Mouse (Mus musculus): Measurements from ENCODE around the gene Taf1. TPM values are rescaled to one million over a fixed set of nuclear protein-coding genes. Genes with fewer than 3 reads are reported as not detected.
"Not testable (repeated sequence)": the region's sequence is repeated elsewhere in the genome, so short reads cannot be mapped to it uniquely, and the experiment has no call there.

The Taf1 gene
- 20.4 and 21.8 TPM in 2 replicates for polyA plus RNA-seq (2014; fragmentation: Nextera tagmentation; extraction: Ambion mirVana)

DNA sequence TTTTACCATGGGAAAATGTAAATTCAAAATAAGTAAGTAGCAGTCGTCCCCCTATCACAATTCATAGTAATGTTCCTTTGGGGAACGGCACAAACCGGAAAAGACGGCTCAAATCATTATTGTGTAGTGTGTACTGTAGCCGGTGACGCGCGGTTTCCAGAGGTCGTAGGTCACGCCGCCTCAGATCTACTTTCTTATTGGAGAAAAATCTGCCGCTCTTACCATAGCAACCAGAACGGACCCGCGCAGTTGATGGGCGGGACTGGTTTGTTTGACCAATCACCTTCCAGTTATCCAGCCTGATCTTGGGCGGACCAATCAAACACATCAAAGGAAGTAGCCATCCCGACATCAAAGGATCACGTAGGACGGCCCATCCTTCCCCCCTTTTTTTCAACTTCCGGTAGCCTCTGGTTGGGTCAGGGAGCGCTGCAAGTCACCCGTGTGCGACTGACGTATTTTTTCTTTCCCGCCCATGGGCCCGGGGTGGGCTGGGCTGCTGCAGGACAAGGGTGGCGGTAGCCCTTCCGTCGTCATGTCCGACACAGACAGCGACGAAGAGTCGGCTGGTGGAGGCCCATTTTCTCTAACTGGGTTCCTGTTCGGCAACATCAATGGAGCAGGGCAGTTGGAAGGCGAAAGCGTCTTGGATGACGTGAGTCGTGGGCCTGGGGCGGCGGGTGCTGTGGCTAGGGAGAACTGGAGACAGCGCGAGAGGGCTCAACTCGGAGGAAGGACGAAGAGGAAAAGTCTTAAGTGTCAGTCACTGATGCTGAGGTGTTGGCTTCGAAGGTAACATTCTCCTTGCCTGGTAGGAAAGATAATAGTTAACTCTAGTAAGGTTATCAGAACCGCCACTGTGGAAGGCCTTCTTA lies at the start of gene Taf1:
Gene Taf1, plus strand, starts transcription at position 388 of the 875 bp plus-strand sequence.
- H3K9ac ChIP-seq (replicated peaks; ENCODE audit: low read length), result peak within 1 kb of the TSS; percentile 57
- peak; percentile 93 for DNase-seq (ENCODE audit: low spot score)
- peak; percentile 100 for ATAC-seq (replicated peaks; ENCODE audit: insufficient number of reproducible peaks, low FRiP score, low TSS enrichment, low read depth)
- no peaks in the 10 kb centered on the region for H3K9me3 ChIP-seq (replicated peaks; ENCODE audit: control insufficient read depth, low read length)
- no peaks in the 10 kb centered on the region for H3K4me1 ChIP-seq (ENCODE audit: control insufficient read depth, insufficient read depth, low read length)
- H3K4me3 ChIP-seq (ENCODE audit: low read depth, low read length), result peak within 1 kb of the TSS; percentile 53
- H3K4me2 ChIP-seq (ENCODE audit: low read depth, low read length), result peak within 1 kb of the TSS; percentile 43
- no peaks in the 10 kb centered on the region for H3K27me3 ChIP-seq (ENCODE audit: control insufficient read depth, insufficient read depth, low read length)
- H3K36me3 ChIP-seq (replicated peaks; ENCODE audit: control insufficient read depth, insufficient read depth, low read depth, low read length), result no peaks in the 10 kb centered on the region
- 16% methylated on average over 47 of the region's 47 CpGs for WGBS
- H3K27ac ChIP-seq (replicated peaks; ENCODE audit: low read depth, low read length), result no peak within 1 kb of the TSS

- not testable (repeated sequence) for H3K4me3 ChIP-seq (ENCODE audit: low read depth, low read length); H3K27me3 ChIP-seq (ENCODE audit: control insufficient read depth, insufficient read depth, low read length); H3K4me2 ChIP-seq (ENCODE audit: low read depth, low read length); H3K36me3 ChIP-seq (replicated peaks; ENCODE audit: control insufficient read depth, insufficient read depth, low read depth, low read length); H3K9ac ChIP-seq (replicated peaks; ENCODE audit: low read length); H3K27ac ChIP-seq (replicated peaks; ENCODE audit: low read depth, low read length); H3K9me3 ChIP-seq (replicated peaks; ENCODE audit: control insufficient read depth, low read length); ATAC-seq (replicated peaks; ENCODE audit: insufficient number of reproducible peaks, low FRiP score, low TSS enrichment, low read depth); H3K4me1 ChIP-seq (ENCODE audit: control insufficient read depth, insufficient read depth, low read length)
- 23% methylated on average over 10 of the region's 12 CpGs for WGBS
- DNase-seq (ENCODE audit: low spot score), result peak; percentile 56
Measured at GRCm38 (mm10) chrX:101486487-101487152, 45.9 kb upstream of the Taf1 start.

- Histone ChIP-seq H3K4me1 (ENCODE audit: control insufficient read depth, insufficient read depth, low read length) (no peaks in the 10 kb centered on the region), H3K9me3 (replicated peaks; ENCODE audit: control insufficient read depth, low read length) (no peaks in the 10 kb centered on the region), H3K4me2 (ENCODE audit: low read depth, low read length) (no peak overlapping the region), H3K27me3 (ENCODE audit: control insufficient read depth, insufficient read depth, low read length) (no peaks in the 10 kb centered on the region), H3K36me3 (replicated peaks; ENCODE audit: control insufficient read depth, insufficient read depth, low read depth, low read length) (no peaks in the 10 kb centered on the region), H3K4me3 (ENCODE audit: low read depth, low read length) (no peak overlapping the region), H3K9ac (replicated peaks; ENCODE audit: low read length) (no peak overlapping the region), H3K27ac (replicated peaks; ENCODE audit: low read depth, low read length) (no peak overlapping the region)
- DNase-seq (ENCODE audit: low spot score), result peak; percentile 47
- 12% methylated on average over 3 of the region's 3 CpGs for WGBS
- no peak for ATAC-seq (replicated peaks; ENCODE audit: insufficient number of reproducible peaks, low FRiP score, low TSS enrichment, low read depth)
Measured at GRCm38 (mm10) chrX:101504636-101505035, 27.9 kb upstream of the Taf1 start.

GRCm38 (mm10) chrX:101515710-101516109 lies 16.8 kb upstream of the Taf1 start:
- Histone ChIP-seq H3K27me3 (ENCODE audit: control insufficient read depth, insufficient read depth, low read length) (no peaks in the 10 kb centered on the region), H3K9ac (replicated peaks; ENCODE audit: low read length) (no peak overlapping the region), H3K4me2 (ENCODE audit: low read depth, low read length) (no peak overlapping the region), H3K4me3 (ENCODE audit: low read depth, low read length) (no peak overlapping the region), H3K9me3 (replicated peaks; ENCODE audit: control insufficient read depth, low read length) (no peaks in the 10 kb centered on the region), H3K4me1 (ENCODE audit: control insufficient read depth, insufficient read depth, low read length) (no peaks in the 10 kb centered on the region), H3K36me3 (replicated peaks; ENCODE audit: control insufficient read depth, insufficient read depth, low read depth, low read length) (no peaks in the 10 kb centered on the region), H3K27ac (replicated peaks; ENCODE audit: low read depth, low read length) (no peak overlapping the region)
- DNase-seq (ENCODE audit: low spot score), result peak; percentile 19
- no peak for ATAC-seq (replicated peaks; ENCODE audit: insufficient number of reproducible peaks, low FRiP score, low TSS enrichment, low read depth)
- WGBS, result 6% methylated on average over 2 of the region's 2 CpGs

GRCm38 (mm10) chrX:101518006-101518405 lies 14.5 kb upstream of the Taf1 start:
- no peaks in the 10 kb centered on the region for H3K27me3 ChIP-seq (ENCODE audit: control insufficient read depth, insufficient read depth, low read length)
- no peaks in the 10 kb centered on the region for H3K36me3 ChIP-seq (replicated peaks; ENCODE audit: control insufficient read depth, insufficient read depth, low read depth, low read length)
- H3K4me2 ChIP-seq (ENCODE audit: low read depth, low read length), result no peak overlapping the region
- no peak overlapping the region for H3K4me3 ChIP-seq (ENCODE audit: low read depth, low read length)
- H3K4me1 ChIP-seq (ENCODE audit: control insufficient read depth, insufficient read depth, low read length), result no peaks in the 10 kb centered on the region
- H3K9ac ChIP-seq (replicated peaks; ENCODE audit: low read length), result no peak overlapping the region
- WGBS, result 89% methylated on average over 4 of the region's 4 CpGs
- H3K9me3 ChIP-seq (replicated peaks; ENCODE audit: control insufficient read depth, low read length), result no peaks in the 10 kb centered on the region
- ATAC-seq (replicated peaks; ENCODE audit: insufficient number of reproducible peaks, low FRiP score, low TSS enrichment, low read depth) (no peak), DNase-seq (ENCODE audit: low spot score) (no peak)
- H3K27ac ChIP-seq (replicated peaks; ENCODE audit: low read depth, low read length), result no peak overlapping the region

DNA sequence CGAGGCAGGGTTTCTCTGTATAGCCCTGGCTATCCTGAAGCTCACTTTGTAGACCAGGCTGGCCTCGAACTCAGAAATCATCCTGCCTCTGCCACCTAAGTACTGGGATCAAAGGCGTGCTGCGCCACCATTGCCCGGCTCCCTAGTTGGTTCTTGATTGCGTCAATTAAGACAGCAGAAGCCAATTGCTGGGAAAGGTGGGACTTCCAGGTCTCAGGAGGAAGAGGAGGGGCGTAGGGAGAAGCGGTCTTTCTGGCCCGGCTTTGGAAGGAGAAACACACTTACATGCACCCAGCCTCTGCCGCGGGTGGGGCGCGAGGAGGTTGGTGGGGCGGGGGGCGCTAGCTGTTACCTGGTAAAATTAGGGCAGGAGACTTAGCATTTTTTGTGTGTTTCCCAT lies 10.5 kb upstream of the Taf1 start:
- H3K36me3 ChIP-seq (replicated peaks; ENCODE audit: control insufficient read depth, insufficient read depth, low read depth, low read length), result no peaks in the 10 kb centered on the region
- H3K27me3 ChIP-seq (ENCODE audit: control insufficient read depth, insufficient read depth, low read length), result no peaks in the 10 kb centered on the region
- no peak overlapping the region for H3K4me2 ChIP-seq (ENCODE audit: low read depth, low read length)
- no peak overlapping the region for H3K9ac ChIP-seq (replicated peaks; ENCODE audit: low read length)
- no peaks in the 10 kb centered on the region for H3K4me1 ChIP-seq (ENCODE audit: control insufficient read depth, insufficient read depth, low read length)
- DNase-seq (ENCODE audit: low spot score) (no peak), ATAC-seq (replicated peaks; ENCODE audit: insufficient number of reproducible peaks, low FRiP score, low TSS enrichment, low read depth) (no peak)
- H3K9me3 ChIP-seq (replicated peaks; ENCODE audit: control insufficient read depth, low read length), result no peaks in the 10 kb centered on the region
- no peak overlapping the region for H3K27ac ChIP-seq (replicated peaks; ENCODE audit: low read depth, low read length)
- 87% methylated on average over 12 of the region's 15 CpGs for WGBS
- no peak overlapping the region for H3K4me3 ChIP-seq (ENCODE audit: low read depth, low read length)

- no peak for ATAC-seq (replicated peaks; ENCODE audit: insufficient number of reproducible peaks, low FRiP score, low TSS enrichment, low read depth)
- Histone ChIP-seq H3K4me1 (ENCODE audit: control insufficient read depth, insufficient read depth, low read length) (no peaks in the 10 kb centered on the region), H3K9ac (replicated peaks; ENCODE audit: low read length) (no peak overlapping the region), H3K27me3 (ENCODE audit: control insufficient read depth, insufficient read depth, low read length) (no peaks in the 10 kb centered on the region), H3K9me3 (replicated peaks; ENCODE audit: control insufficient read depth, low read length) (no peaks in the 10 kb centered on the region), H3K36me3 (replicated peaks; ENCODE audit: control insufficient read depth, insufficient read depth, low read depth, low read length) (no peaks in the 10 kb centered on the region), H3K4me2 (ENCODE audit: low read depth, low read length) (no peak overlapping the region), H3K27ac (replicated peaks; ENCODE audit: low read depth, low read length) (no peak overlapping the region), H3K4me3 (ENCODE audit: low read depth, low read length) (no peak overlapping the region)
- no peak for DNase-seq (ENCODE audit: low spot score)
- 42% methylated on average over 9 of the region's 9 CpGs for WGBS
Measured at GRCm38 (mm10) chrX:101527356-101527755, 5.2 kb upstream of the Taf1 start.

DNA sequence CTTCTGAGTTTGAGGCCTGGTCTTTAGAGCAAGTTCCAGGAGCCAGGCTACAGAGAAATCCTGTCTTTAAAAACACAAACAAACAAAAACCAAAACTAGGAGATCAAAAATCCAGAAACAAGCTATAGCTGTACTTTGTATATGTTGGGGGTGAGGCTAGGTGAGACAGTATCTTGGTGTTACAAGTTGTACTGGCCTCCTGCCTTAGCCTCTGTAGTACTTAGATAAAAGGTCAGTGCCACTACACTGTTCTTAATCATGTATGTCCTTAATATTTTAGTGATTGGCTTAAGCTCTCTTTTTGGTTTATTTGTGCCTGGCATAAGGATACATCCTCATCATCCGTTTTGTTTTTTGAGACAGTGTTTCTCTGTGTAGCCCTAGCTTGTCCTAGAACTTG lies 52.9 kb downstream of the Taf1 start:
- H3K4me1 ChIP-seq (ENCODE audit: control insufficient read depth, insufficient read depth, low read length), result no peaks in the 10 kb centered on the region
- no peaks in the 10 kb centered on the region for H3K27me3 ChIP-seq (ENCODE audit: control insufficient read depth, insufficient read depth, low read length)
- no peaks in the 10 kb centered on the region for H3K36me3 ChIP-seq (replicated peaks; ENCODE audit: control insufficient read depth, insufficient read depth, low read depth, low read length)
- no peak for DNase-seq (ENCODE audit: low spot score)
- 95% methylated on average over 1 of the region's 1 CpGs for WGBS
- ATAC-seq (replicated peaks; ENCODE audit: insufficient number of reproducible peaks, low FRiP score, low TSS enrichment, low read depth), result no peak
- no peaks in the 10 kb centered on the region for H3K9me3 ChIP-seq (replicated peaks; ENCODE audit: control insufficient read depth, low read length)
- H3K4me2 ChIP-seq (ENCODE audit: low read depth, low read length), result no peak overlapping the region
- no peak overlapping the region for H3K4me3 ChIP-seq (ENCODE audit: low read depth, low read length)
- H3K9ac ChIP-seq (replicated peaks; ENCODE audit: low read length), result no peak overlapping the region
- H3K27ac ChIP-seq (replicated peaks; ENCODE audit: low read depth, low read length), result no peak overlapping the region
